In the genomic region with DNA sequence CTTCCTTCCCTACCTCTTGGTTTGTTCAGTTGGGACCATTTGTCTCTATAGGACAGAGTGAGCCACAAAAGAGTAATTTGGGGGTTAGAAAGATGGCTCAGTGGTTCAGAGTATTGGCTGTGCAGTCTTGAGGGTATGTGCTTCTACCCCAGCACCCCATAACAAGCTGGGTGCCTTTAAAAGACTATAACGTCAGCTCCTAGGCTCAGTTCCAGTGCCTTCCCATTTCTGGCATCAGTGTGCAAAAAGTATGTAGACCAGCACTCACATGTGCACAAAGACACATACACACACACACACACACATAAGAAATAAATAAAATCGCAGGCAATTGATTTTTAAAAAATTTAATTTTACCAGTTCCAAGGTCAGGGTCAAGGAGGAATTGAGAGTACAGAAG, we compare ENCODE assay signal across 16 mouse cellular contexts.
"Had no signal": no experiment of that assay in that cellular context is flagged by ENCODE, and none has a peak within 500 bp of the region (broad histone marks: within the 10 kb centered on the region; RNA-seq: fewer than 3 reads in every experiment).

No protein-coding gene starts in this region.

- H3K27ac ChIP-seq: lung, embryonic 15.5 days; macrophage; midbrain, embryonic 13.5 days; midbrain, embryonic 15.5 days; neural tube, embryonic 12.5 days; stomach, embryonic 15.5 days; stomach, postnatal 0 days had no signal

- H3K4me3 ChIP-seq: lung, embryonic 15.5 days; megakaryocyte, embryonic 14.5 days; midbrain, embryonic 13.5 days; midbrain, embryonic 15.5 days; neural tube, embryonic 12.5 days; stomach, embryonic 15.5 days had no signal

- DNase-seq: liver, postnatal 0 days; lung, adult 2 months; lung, postnatal 14 days; lung, postnatal 36 days; right cerebral cortex, postnatal 25 days; thymus, adult 2 months; thymus, postnatal 25 days; thymus, postnatal 4 days had no signal

- H3K4me1 ChIP-seq: lung, embryonic 15.5 days; midbrain, embryonic 13.5 days; midbrain, embryonic 15.5 days; neural tube, embryonic 12.5 days; stomach, embryonic 15.5 days had no signal
